Mouse (Mus musculus): ENCODE data around the gene Pomt2. TPM values are rescaled to one million over a fixed set of nuclear protein-coding genes. Genes with fewer than 3 reads are reported as not detected.
"Not testable (repeated sequence)": the region's sequence is repeated elsewhere in the genome, so short reads cannot be mapped to it uniquely, and the experiment has no call there.

Gene Pomt2
- 16.1 and 16.3 TPM in 2 replicates for polyA plus RNA-seq (2016; fragmentation: Nextera tagmentation; extraction: Ambion mirVana)

DNA sequence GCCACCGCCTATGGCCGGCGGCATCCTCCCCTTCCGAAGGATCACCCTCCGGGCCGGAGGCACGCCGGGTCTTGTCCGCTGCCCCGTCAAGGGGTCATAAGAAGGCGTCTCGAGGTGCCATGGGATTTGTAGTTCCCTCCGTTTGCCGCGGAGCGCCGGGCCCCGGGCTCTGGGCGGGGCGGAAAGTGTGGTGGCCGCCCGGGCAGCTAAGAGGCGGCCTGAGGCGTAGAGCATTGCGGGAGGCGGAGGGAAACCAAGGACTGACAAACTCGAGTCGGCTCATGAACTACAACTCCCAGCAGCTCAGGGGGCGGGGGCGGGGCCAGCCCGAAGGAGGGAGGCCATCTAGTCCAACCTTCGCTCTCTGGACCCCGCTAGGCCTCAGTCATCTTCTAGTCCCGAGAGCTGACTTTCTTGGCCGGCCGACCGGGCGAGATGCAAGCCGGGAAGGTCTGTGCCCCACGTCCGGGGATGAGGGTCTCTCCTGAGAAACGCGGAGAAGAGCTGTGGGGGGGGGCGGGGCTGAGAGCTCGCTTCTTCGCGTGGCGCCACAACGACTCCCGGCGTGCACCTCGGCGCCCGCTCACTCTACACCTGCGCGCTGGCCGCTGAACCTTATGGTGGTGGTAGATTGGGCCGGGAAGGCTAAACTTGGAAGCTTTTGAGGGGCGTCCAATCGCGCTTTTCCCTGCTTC lies at the start of gene Pomt2:
Gene Pomt2, minus strand, starts transcription at position 574 of the 695 bp plus-strand sequence.
- Histone ChIP-seq H3K27me3 (ENCODE audit: insufficient read depth, poor library complexity, severe bottlenecking) (no peaks in the 10 kb centered on the region), H3K27ac (peak within 1 kb of the TSS; percentile 99), H3K4me1 (peaks cover 16% of the 10 kb centered on the region), H3K36me3 (peaks cover 11% of the 10 kb centered on the region), H3K9me3 (no peaks in the 10 kb centered on the region), H3K4me3 (peak within 1 kb of the TSS; percentile 83)
- DNase-seq (ENCODE audit: low spot score): peak; percentile 99
- WGBS: under 1% methylated on average over 61 of the region's 61 CpGs

DNA sequence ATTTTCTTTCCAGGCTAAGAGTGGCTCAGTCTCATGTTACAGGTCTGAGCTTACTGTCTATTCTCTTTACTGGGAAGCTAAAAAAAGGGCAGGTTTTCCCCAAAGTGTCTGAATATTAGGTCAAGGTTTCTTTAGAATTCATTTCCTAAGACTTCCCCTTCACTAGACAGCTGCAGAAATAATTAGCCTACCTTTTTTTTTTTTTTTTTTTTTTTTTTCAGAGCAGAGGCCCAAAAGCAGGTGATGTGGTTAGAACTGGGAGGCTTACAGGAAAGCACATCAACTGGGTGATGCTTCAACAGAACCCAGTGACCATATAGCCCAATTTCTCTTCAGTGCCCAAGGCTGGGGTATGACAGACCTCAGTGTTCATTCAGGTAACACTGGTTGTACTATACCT lies 48.5 kb upstream of the Pomt2 start:
- Histone ChIP-seq H3K27ac (no peak overlapping the region), H3K4me3 (no peak overlapping the region), H3K9me3 (no peaks in the 10 kb centered on the region), H3K4me1 (peaks cover 5% of the 10 kb centered on the region; the same call in 1 of the 2 replicates), H3K36me3 (no peaks in the 10 kb centered on the region), H3K27me3 (ENCODE audit: insufficient read depth, poor library complexity, severe bottlenecking) (no peaks in the 10 kb centered on the region)
- no peak for DNase-seq (ENCODE audit: low spot score)

DNA sequence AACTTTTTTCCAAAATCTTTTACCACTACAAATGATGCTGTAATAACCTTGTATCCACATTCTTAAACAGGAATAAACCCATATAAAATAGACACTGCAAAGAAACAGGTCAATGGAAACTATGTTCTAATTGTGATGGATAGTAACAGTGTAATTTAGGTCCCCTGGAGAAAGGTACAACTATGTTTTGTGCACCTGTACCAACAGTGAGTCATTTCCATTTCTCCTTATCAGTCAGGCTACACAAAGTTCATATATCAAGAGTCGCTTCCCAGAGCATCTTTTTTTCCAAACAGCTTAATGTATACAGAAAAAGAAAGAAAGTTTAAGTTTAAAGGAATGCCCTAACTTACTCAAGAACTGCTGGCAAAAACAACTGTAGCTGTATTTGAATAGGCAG lies 47.3 kb upstream of the Pomt2 start:
- Histone ChIP-seq H3K4me1 (peaks cover 5% of the 10 kb centered on the region; the same call in 1 of the 2 replicates), H3K4me3 (no peak overlapping the region), H3K36me3 (no peaks in the 10 kb centered on the region), H3K27me3 (ENCODE audit: insufficient read depth, poor library complexity, severe bottlenecking) (no peaks in the 10 kb centered on the region), H3K27ac (no peak overlapping the region), H3K9me3 (no peaks in the 10 kb centered on the region)
- no peak for DNase-seq (ENCODE audit: low spot score)
- 73% methylated on average over 1 of the region's 1 CpGs for WGBS

DNA sequence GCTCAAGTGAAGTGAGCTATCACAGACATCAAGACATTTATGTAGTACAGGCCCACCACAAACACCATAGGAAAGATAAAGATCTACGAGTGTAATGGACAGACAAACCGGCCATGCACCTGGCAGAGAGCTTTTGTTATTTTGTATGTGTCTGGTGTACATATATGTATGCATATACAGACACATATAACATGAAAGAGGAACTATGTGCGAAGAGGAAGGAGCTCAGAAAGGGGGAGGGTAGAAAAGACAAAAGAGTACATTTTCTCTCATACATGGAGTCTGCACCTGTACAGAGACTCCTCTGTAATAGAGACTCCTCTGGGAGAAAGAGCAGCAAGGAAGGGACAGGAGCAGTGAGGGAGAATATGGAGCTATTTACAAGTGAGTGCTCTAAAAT lies 45.2 kb upstream of the Pomt2 start:
- 79% methylated on average over 3 of the region's 3 CpGs for WGBS
- H3K4me1 ChIP-seq: no peaks in the 10 kb centered on the region
- H3K9me3 ChIP-seq: no peaks in the 10 kb centered on the region
- H3K27me3 ChIP-seq (ENCODE audit: insufficient read depth, poor library complexity, severe bottlenecking): no peaks in the 10 kb centered on the region
- H3K4me3 ChIP-seq: no peak overlapping the region
- no peak for DNase-seq (ENCODE audit: low spot score)
- H3K27ac ChIP-seq: no peak overlapping the region
- H3K36me3 ChIP-seq: no peaks in the 10 kb centered on the region

DNA sequence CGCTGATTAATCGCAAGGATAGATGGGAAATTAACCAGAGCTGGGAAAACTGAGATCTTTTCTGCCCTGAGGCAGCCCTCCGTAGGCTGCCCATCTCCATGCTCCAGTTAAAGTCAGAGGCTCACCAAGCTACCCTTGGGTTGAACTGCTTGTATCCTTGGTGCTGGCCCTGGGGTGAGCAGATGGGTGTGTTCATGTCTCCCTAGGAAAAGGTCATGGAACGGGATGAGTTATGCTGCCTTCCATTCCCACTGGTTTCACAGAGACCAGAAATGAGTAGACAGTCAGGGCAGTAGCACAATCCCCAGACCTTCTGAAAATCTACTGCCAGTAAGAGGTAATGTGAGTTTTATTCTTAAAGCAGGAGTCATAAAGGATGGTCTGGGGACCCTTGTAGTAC lies 29.9 kb upstream of the Pomt2 start:
- Histone ChIP-seq H3K36me3 (peaks cover 4% of the 10 kb centered on the region; the same call in 1 of the 2 replicates), H3K27me3 (ENCODE audit: insufficient read depth, poor library complexity, severe bottlenecking) (no peaks in the 10 kb centered on the region), H3K4me3 (no peak overlapping the region), H3K4me1 (no peaks in the 10 kb centered on the region), H3K27ac (no peak overlapping the region), H3K9me3 (no peaks in the 10 kb centered on the region)
- DNase-seq (ENCODE audit: low spot score): no peak
- WGBS: 91% methylated on average over 4 of the region's 4 CpGs

DNA sequence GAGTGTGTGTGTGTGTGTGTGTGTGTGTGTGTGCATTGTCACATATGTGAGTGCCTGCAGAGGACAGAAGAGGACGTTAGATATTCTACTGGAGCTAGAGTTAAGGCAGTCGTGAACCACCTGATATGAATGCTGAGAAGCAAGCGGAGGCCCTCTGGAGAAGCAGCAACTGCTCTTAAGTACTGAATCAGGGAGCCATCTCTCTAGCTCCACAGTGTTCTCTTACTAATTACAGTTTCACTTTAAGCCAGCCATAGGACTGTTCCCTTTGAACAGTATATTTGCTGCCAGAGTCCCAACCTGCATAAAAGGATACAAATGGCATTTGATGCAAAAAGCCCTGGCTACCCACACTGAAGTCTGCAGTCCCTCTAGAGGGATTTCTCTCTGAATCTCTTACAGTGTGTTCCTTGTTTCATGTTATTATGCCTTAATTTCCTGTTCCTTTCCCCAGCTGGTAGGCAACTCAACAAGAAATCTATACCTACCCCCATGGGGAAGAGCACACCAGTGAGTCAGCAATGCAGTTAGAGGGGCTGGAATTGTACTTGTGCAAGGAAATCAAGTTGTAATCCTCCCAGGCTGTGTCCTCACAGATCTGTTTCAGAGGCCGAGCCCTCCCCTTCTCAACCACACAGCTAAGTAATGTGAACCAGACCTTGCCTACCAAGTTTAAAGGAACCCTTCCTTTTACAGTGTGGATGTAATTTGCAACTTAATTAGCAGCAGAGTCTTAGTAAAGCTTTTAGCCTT lies 27.6 kb upstream of the Pomt2 start:
- H3K4me1 ChIP-seq: no peaks in the 10 kb centered on the region
- WGBS: 66% methylated on average over 4 of the region's 4 CpGs
- no peak for DNase-seq (ENCODE audit: low spot score)

DNA sequence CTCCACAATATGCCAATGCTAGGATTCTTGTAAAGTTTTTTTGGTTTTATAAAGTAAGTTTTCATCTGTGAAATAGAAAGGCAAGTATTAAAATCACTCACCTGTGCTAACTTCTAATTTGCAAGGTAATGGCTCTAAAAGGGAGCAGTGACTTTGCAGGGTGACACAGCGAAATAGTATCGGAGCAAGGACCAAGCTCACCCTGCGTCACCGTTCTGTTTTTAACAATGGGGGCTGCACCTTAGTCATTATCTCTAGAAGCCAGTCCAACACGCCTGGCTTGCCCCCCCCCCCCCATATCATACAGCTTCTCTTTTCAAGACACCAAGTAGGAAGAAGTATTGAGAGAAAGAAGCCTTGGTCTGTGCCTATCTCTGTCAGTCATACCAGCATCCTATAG lies 13.0 kb upstream of the Pomt2 start:
- H3K4me1 ChIP-seq: peaks cover 13% of the 10 kb centered on the region
- no peak overlapping the region for H3K4me3 ChIP-seq
- peaks cover 33% of the 10 kb centered on the region for H3K36me3 ChIP-seq
- peak; percentile 90 for DNase-seq (ENCODE audit: low spot score)
- no peaks in the 10 kb centered on the region for H3K9me3 ChIP-seq
- H3K27me3 ChIP-seq (ENCODE audit: insufficient read depth, poor library complexity, severe bottlenecking): no peaks in the 10 kb centered on the region
- WGBS: 68% methylated on average over 5 of the region's 5 CpGs
- peak overlapping the region; percentile 49; the same call in 1 of the 2 replicates for H3K27ac ChIP-seq

More for the DNA sequence above, 27.6 kb upstream of the Pomt2 start:
- Histone ChIP-seq H3K4me3 (no peak overlapping the region), H3K27me3 (ENCODE audit: insufficient read depth, poor library complexity, severe bottlenecking) (no peaks in the 10 kb centered on the region), H3K36me3 (peaks cover 15% of the 10 kb centered on the region; the same call in 1 of the 2 replicates), H3K9me3 (no peaks in the 10 kb centered on the region), H3K27ac (no peak overlapping the region)

DNA sequence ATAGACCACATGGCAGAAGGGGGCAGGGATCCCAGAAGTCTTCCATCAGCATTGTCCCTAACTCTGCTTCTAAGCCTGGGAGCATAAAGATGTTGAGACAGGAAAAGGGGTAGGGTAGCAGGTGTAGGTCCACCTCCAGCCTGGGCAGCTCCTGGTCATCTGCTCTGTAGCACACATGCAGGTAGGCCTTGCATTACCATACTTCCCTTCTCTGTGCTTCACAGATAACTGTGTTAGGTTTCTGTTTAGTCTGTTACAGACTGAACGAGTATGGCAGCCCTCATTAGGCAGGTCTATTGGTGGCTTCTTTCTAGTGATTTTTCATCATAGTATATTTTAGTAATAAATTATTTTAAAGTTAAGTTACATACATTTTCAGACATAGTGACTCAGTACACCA lies 12.5 kb upstream of the Pomt2 start:
- H3K9me3 ChIP-seq: no peaks in the 10 kb centered on the region
- WGBS: 67% methylated on average over 1 of the region's 1 CpGs
- peaks cover 38% of the 10 kb centered on the region for H3K36me3 ChIP-seq
- peaks cover 13% of the 10 kb centered on the region for H3K4me1 ChIP-seq
- no peaks in the 10 kb centered on the region for H3K27me3 ChIP-seq (ENCODE audit: insufficient read depth, poor library complexity, severe bottlenecking)
- H3K27ac ChIP-seq: peak overlapping the region; percentile 47
- H3K4me3 ChIP-seq: no peak overlapping the region
- DNase-seq (ENCODE audit: low spot score): no peak

DNA sequence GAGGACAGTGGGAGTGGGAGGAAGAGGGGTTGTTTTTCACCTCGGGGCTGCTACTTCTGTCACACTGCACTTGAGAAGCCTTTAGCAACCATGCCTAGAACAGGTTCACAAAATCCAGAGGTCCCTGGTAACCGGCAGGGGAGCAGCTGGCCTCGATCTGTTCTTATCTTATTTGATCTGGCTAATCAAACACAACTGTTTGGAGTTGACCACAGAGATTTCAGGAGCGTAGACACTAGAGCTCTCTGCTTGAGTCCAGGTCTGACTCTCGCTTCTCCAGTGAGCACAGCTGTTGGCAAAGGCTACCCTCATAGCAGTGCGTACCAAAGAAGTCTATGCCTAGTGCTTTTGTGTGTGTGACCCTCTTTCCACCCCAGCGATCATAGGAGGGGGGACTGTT lies 10.3 kb upstream of the Pomt2 start:
- H3K27me3 ChIP-seq (ENCODE audit: insufficient read depth, poor library complexity, severe bottlenecking): no peaks in the 10 kb centered on the region
- no peak for DNase-seq (ENCODE audit: low spot score)
- H3K27ac ChIP-seq: peak overlapping the region; percentile 47; the same call in 1 of the 2 replicates
- WGBS: 69% methylated on average over 7 of the region's 7 CpGs
- no peaks in the 10 kb centered on the region for H3K9me3 ChIP-seq
- peaks cover 25% of the 10 kb centered on the region for H3K36me3 ChIP-seq
- peaks cover 13% of the 10 kb centered on the region for H3K4me1 ChIP-seq
- H3K4me3 ChIP-seq: no peak overlapping the region

DNA sequence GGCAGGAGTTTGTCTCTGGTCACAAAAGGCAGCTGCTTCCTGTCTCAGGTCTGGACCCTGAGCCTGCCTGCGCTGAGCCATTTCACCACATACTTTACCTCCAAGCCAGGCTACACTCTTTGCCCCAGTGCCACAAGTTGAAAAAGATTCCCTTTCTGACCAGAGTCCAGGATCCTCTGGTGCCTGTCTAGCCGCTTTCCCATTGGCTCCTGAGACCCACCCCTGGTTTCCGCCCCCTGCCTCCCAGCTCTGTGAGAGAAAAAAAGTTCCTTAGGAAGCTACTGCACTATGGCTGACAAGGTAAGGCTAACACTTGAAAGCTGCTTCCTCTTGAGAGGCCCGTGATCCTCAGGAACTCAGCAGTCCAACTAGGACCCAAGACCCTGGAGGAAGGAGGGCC lies 9.6 kb upstream of the Pomt2 start:
- H3K9me3 ChIP-seq: no peaks in the 10 kb centered on the region
- no peak overlapping the region for H3K4me3 ChIP-seq
- WGBS: 48% methylated on average over 4 of the region's 4 CpGs

DNA sequence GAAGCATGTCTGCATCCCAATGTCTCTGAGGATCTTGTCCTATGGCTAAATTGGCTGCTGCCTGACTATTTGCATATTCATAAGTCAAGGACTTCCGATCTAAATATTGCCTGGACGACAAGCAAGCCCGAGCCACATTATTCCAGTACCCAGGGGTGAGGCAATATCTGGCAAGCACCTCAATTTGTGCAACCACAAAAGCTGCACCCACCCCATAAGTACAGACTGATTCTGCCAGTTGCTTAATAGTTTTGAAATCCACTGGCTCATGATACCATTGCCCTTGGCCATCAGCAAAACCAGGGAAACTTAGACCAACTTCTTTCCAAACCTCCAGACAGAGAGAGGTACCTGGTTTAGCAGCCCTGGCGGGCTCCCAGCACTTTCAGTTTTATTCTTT lies 6.7 kb upstream of the Pomt2 start:
- peaks cover 13% of the 10 kb centered on the region for H3K4me1 ChIP-seq
- not testable (repeated sequence) for DNase-seq (ENCODE audit: low spot score); H3K4me3 ChIP-seq; H3K27me3 ChIP-seq (ENCODE audit: insufficient read depth, poor library complexity, severe bottlenecking); H3K9me3 ChIP-seq; H3K27ac ChIP-seq
- peaks cover 16% of the 10 kb centered on the region for H3K36me3 ChIP-seq
- 88% methylated on average over 4 of the region's 4 CpGs for WGBS

More for the DNA sequence above, 9.6 kb upstream of the Pomt2 start:
- Histone ChIP-seq H3K27me3 (ENCODE audit: insufficient read depth, poor library complexity, severe bottlenecking) (no peaks in the 10 kb centered on the region), H3K36me3 (peaks cover 23% of the 10 kb centered on the region), H3K4me1 (peaks cover 13% of the 10 kb centered on the region), H3K27ac (peak overlapping the region; percentile 47; the same call in 1 of the 2 replicates)
- DNase-seq (ENCODE audit: low spot score): no peak

DNA sequence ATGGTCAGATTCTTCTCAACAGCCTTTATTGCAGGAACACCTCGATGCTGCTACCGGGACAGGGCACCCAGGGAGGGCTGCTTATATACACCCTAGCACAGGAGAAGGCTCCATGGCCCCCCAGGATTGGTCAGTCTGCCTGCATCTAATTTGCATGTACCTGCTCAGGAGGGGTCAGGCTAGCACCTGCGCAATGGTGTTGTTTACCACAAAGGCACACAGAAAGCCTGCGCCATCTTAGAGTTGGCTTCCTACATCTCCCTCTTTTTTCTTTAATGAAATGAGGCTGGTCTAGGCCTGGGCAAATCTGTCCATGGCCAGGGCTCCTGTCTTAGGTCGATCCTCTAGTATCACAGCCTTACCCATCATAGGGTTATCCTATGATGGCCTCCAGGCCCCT lies 1.7 kb upstream of the Pomt2 start:
- Histone ChIP-seq H3K9me3 (no peaks in the 10 kb centered on the region), H3K27ac (no peak overlapping the region), H3K4me3 (no peak overlapping the region), H3K4me1 (peaks cover 16% of the 10 kb centered on the region), H3K27me3 (ENCODE audit: insufficient read depth, poor library complexity, severe bottlenecking) (no peaks in the 10 kb centered on the region), H3K36me3 (peaks cover 10% of the 10 kb centered on the region)
- no peak for DNase-seq (ENCODE audit: low spot score)
- 94% methylated on average over 5 of the region's 5 CpGs for WGBS

DNA sequence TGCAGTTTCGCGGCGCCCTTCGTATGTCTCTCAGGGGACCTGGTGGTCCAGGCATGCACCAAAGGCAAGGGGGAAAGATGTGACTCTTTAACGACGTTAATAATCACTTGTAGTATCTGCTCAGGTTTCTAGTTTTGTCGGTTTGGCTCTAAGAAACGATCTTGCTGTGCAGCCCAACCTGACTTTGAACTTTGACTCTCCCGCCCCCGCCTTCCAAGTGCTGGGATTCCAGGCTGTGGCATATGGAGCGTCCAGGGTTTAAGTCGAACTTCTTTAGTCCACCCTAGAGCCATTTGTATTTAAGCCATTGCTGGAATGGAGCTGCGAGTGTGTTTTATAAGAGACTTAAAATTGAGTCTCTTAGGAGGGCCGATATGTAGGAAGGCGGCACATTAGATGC lies 368 bp upstream of the Pomt2 start:
- Histone ChIP-seq H3K36me3 (peaks cover 11% of the 10 kb centered on the region), H3K27ac (peak overlapping the region; percentile 99), H3K4me3 (peak overlapping the region; percentile 83), H3K27me3 (ENCODE audit: insufficient read depth, poor library complexity, severe bottlenecking) (no peaks in the 10 kb centered on the region), H3K4me1 (peaks cover 16% of the 10 kb centered on the region), H3K9me3 (no peaks in the 10 kb centered on the region)
- DNase-seq (ENCODE audit: low spot score): no peak
- WGBS: 18% methylated on average over 15 of the region's 15 CpGs
